In genomic region chr2:173426191-173427065, GRCm38 (mm10) we compare ENCODE assay signal across 11 mouse cellular contexts.
DNase-seq lines count a peak whose midpoint lies in the region; ATAC-seq and TF ChIP-seq lines count a peak whose summit lies in the region.
"Had no signal": no experiment of that assay in that cellular context is flagged by ENCODE, and none has a peak within 500 bp of the region (broad histone marks: within the 10 kb centered on the region; RNA-seq: fewer than 3 reads in every experiment).

No protein-coding gene starts in this region.

- TF ChIP-seq CTCF in layer of hippocampus, adult 2 months (conservative IDR thresholded peaks at IDR 0.05), result no peak
- TF ChIP-seq CTCF in brain, embryonic 14.5 days (IDR thresholded peaks at IDR 0.05; ENCODE audit: borderline replicate concordance, extremely low read depth, insufficient read depth, insufficient read length), result no peak
- TF ChIP-seq CTCF in midbrain, postnatal 0 days (IDR thresholded peaks at IDR 0.05), result no peak

- no peak overlapping the region for H3K9ac ChIP-seq in hindbrain, embryonic 15.5 days
- H3K9ac ChIP-seq in midbrain, postnatal 0 days (replicated peaks; ENCODE audit: low read length, poor library complexity, severe bottlenecking), result no peak overlapping the region

- peak; percentile 60 for ATAC-seq in hindbrain, embryonic 15.5 days (ENCODE audit: low FRiP score, low read depth)
- no peak for ATAC-seq in midbrain, postnatal 0 days (ENCODE audit: low FRiP score)

- H3K27me3 ChIP-seq in hindbrain, embryonic 15.5 days, result no peaks in the 10 kb centered on the region
- no peaks in the 10 kb centered on the region for H3K27me3 ChIP-seq in midbrain, postnatal 0 days (ENCODE audit: insufficient read depth, low read length)
- H3K27me3 ChIP-seq: CH12.LX had no signal

- H3K4me2 ChIP-seq in hindbrain, embryonic 15.5 days, result no peak overlapping the region
- H3K4me2 ChIP-seq in midbrain, postnatal 0 days (ENCODE audit: low read depth, low read length, poor library complexity, severe bottlenecking), result no peak overlapping the region

- H3K9me3 ChIP-seq in hindbrain, embryonic 15.5 days, result no peaks in the 10 kb centered on the region
- H3K9me3 ChIP-seq in midbrain, postnatal 0 days (ENCODE audit: low read length), result no peaks in the 10 kb centered on the region

- DNase-seq in layer of hippocampus, adult 2 months (ENCODE audit: low spot score in 2 of 2), result peak; percentile 32 to 50
- DNase-seq in layer of hippocampus, postnatal 25 days (ENCODE audit: extremely low spot score in 1 of 2, low spot score in 1 of 2), result no peak
- DNase-seq in brain, embryonic 14.5 days (ENCODE audit: low read depth), result peak; percentile 40
- DNase-seq in midbrain, postnatal 0 days (ENCODE audit: low spot score), result peak; percentile 30
- no peak for DNase-seq in gastrocnemius, adult 18-20 months (ENCODE audit: low spot score)
- no peak for DNase-seq in kidney, postnatal 4 days
- no peak for DNase-seq in cerebellum, adult 9-10 months
- DNase-seq: gastrocnemius, postnatal 25 days had no signal

- TF ChIP-seq POLR2A in brain, embryonic 14.5 days (IDR thresholded peaks at IDR 0.05; ENCODE audit: borderline replicate concordance, extremely low read depth, insufficient read depth, insufficient read length, poor library complexity, severe bottlenecking), result no peak

- H3K4me1 ChIP-seq in hindbrain, embryonic 15.5 days (replicated peaks), result no peaks in the 10 kb centered on the region
- H3K4me1 ChIP-seq in midbrain, postnatal 0 days (ENCODE audit: insufficient read depth, low read length), result no peaks in the 10 kb centered on the region

- H3K4me3 ChIP-seq in layer of hippocampus, adult 2 months, result no peak overlapping the region
- H3K4me3 ChIP-seq in hindbrain, embryonic 15.5 days, result no peak overlapping the region
- no peak overlapping the region for H3K4me3 ChIP-seq in midbrain, postnatal 0 days (ENCODE audit: low read depth, low read length)

- 54% methylated on average over 16 of the region's 16 CpGs for WGBS in hindbrain, embryonic 15.5 days
- WGBS in midbrain, postnatal 0 days, result 53% methylated on average over 16 of the region's 16 CpGs

- 0 out of 2 replicates have a peak overlapping the region, but pooled peaks have one; percentile 18 for H3K27ac ChIP-seq in layer of hippocampus, adult 2 months
- H3K27ac ChIP-seq in hindbrain, embryonic 15.5 days (replicated peaks), result no peak overlapping the region
- H3K27ac ChIP-seq in midbrain, postnatal 0 days (ENCODE audit: low read depth, low read length), result no peak overlapping the region
- H3K27ac ChIP-seq: kidney, postnatal 0 days had no signal

- H3K36me3 ChIP-seq in hindbrain, embryonic 15.5 days, result no peaks in the 10 kb centered on the region
- H3K36me3 ChIP-seq in midbrain, postnatal 0 days (ENCODE audit: insufficient read depth, low read length), result no peaks in the 10 kb centered on the region

Comparison
In these comparisons a context has a peak if more than half of its experiments do, and no peak if none do; other contexts are left out.
1. DNase-seq: peak in layer of hippocampus, adult 2 months (2 of 2), brain, embryonic 14.5 days (single experiment) and midbrain, postnatal 0 days (single experiment); none in layer of hippocampus, postnatal 25 days (0 of 2), gastrocnemius, adult 18-20 months (single experiment), kidney, postnatal 4 days (0 of 2) and cerebellum, adult 9-10 months (single experiment).